Comparison of ENCODE assay signal across 8 mouse cellular contexts in the genomic region with DNA sequence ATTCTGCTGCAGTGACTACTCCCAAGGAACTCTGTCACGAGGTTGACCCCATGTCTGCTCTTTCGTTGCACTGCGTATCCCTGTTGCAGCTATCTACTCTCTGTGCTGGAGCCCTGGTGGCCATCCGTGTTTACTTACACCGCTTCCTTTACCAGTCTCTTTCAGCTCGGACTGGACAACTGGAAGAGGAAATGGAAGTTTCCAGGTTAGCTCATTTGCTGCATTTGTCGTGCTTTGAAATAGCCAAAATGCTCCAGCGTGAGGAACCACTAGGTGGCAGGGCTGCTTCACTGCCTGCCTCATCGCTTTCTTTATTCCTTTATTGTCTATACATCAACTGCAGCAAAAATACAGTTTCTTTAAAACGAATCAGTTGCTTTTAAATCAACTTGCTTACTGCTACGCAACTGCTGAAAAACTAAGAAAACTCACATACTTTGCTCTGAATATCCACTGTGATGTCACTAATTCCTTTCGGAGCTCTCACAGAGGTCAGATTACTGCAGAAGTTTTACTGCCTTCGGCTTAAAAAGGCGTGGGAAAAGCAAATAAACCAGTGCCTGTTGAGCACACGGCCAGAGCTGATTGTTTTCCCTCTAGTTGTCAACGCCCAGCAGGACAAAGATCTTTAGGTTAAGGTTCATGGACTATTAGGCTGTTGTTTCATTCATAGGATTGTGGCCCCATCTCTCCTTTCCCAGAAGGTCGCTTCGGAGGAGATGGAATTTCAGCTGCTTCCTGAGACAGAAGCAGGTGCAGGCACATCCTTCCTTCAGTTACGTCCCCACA. TPM values are rescaled to one million over a fixed set of nuclear protein-coding genes. Genes with fewer than 3 reads are reported as not detected.
A peak's percentile ranks its signal among the peaks of the same experiment; 100 is the strongest.
DNase-seq lines count a peak whose midpoint lies in the region; ATAC-seq and TF ChIP-seq lines count a peak whose summit lies in the region.

No protein-coding gene starts in this region.

- H3K4me3 ChIP-seq in brown adipose tissue, adult 24 weeks (ENCODE audit: insufficient read depth, low read depth, low read length) = peak overlapping the region; percentile 49
- peak overlapping the region; percentile 29 for H3K4me3 ChIP-seq in heart, embryonic 13.5 days
- H3K4me3 ChIP-seq in kidney, postnatal 0 days (replicated peaks; ENCODE audit: low read depth, low read length) = peak overlapping the region; percentile 7; the same call in 1 of the 2 replicates
- H3K4me3 ChIP-seq in liver, embryonic 12.5 days = peak overlapping the region; percentile 28; the same call in 1 of the 2 replicates
- H3K4me3 ChIP-seq in stomach, embryonic 15.5 days (replicated peaks) = peak overlapping the region; percentile 14; the same call in 1 of the 2 replicates

- WGBS in heart, embryonic 13.5 days = 15% methylated on average over 19 of the region's 19 CpGs
- WGBS in kidney, postnatal 0 days = 3% methylated on average over 19 of the region's 19 CpGs
- 18% methylated on average over 19 of the region's 19 CpGs for WGBS in liver, embryonic 12.5 days (ENCODE audit: insufficient replicate concordance)
- 7% methylated on average over 19 of the region's 19 CpGs for WGBS in stomach, embryonic 15.5 days

- no peaks in the 10 kb centered on the region for H3K9me3 ChIP-seq in heart, embryonic 13.5 days
- no peaks in the 10 kb centered on the region for H3K9me3 ChIP-seq in kidney, postnatal 0 days (replicated peaks; ENCODE audit: low read length)
- no peaks in the 10 kb centered on the region for H3K9me3 ChIP-seq in liver, embryonic 12.5 days (replicated peaks)
- H3K9me3 ChIP-seq in stomach, embryonic 15.5 days = no peaks in the 10 kb centered on the region

- peak overlapping the region; percentile 60 for H3K4me2 ChIP-seq in heart, embryonic 13.5 days
- H3K4me2 ChIP-seq in kidney, postnatal 0 days (ENCODE audit: low read length) = peak overlapping the region; percentile 53
- H3K4me2 ChIP-seq in liver, embryonic 12.5 days = peak overlapping the region; percentile 50
- H3K4me2 ChIP-seq in stomach, embryonic 15.5 days = peak overlapping the region; percentile 48

- peak; percentile 84 for DNase-seq in CD4-positive, CD25-positive, alpha-beta regulatory T cell, adult 2 months (ENCODE audit: low read depth, low spot score)
- peak; percentile 89 for DNase-seq in kidney, postnatal 0 days (ENCODE audit: low spot score)
- DNase-seq in naive thymus-derived CD4-positive, alpha-beta T cell, adult 2 months (ENCODE audit: low read depth) = peak; percentile 84

- H3K9ac ChIP-seq in heart, embryonic 13.5 days = peak overlapping the region; percentile 63
- no peak overlapping the region for H3K9ac ChIP-seq in kidney, postnatal 0 days (ENCODE audit: low read depth, low read length)
- H3K9ac ChIP-seq in liver, embryonic 12.5 days = peak overlapping the region; percentile 45
- no peak overlapping the region for H3K9ac ChIP-seq in stomach, embryonic 15.5 days

- no peaks in the 10 kb centered on the region for H3K27me3 ChIP-seq in heart, embryonic 13.5 days (replicated peaks)
- no peaks in the 10 kb centered on the region for H3K27me3 ChIP-seq in kidney, postnatal 0 days (ENCODE audit: insufficient read depth, low read length)
- no peaks in the 10 kb centered on the region for H3K27me3 ChIP-seq in liver, embryonic 12.5 days (replicated peaks)
- H3K27me3 ChIP-seq in stomach, embryonic 15.5 days (replicated peaks) = no peaks in the 10 kb centered on the region

- H3K36me3 ChIP-seq in heart, embryonic 13.5 days = no peaks in the 10 kb centered on the region
- no peaks in the 10 kb centered on the region for H3K36me3 ChIP-seq in kidney, postnatal 0 days (ENCODE audit: insufficient read depth, low read length)
- no peaks in the 10 kb centered on the region for H3K36me3 ChIP-seq in liver, embryonic 12.5 days
- H3K36me3 ChIP-seq in stomach, embryonic 15.5 days = no peaks in the 10 kb centered on the region

- peak; percentile 80 for ATAC-seq in erythroid progenitor cell, adult 5-6 weeks (replicated peaks; ENCODE audit: low FRiP score, poor library complexity, severe bottlenecking)
- no peak for ATAC-seq in heart, embryonic 13.5 days (ENCODE audit: extremely low read depth, insufficient number of reproducible peaks, low FRiP score, low TSS enrichment)
- peak; percentile 71 for ATAC-seq in kidney, postnatal 0 days (replicated peaks; ENCODE audit: low FRiP score, low read depth)
- peak; percentile 22; the same call in 1 of the 2 replicates for ATAC-seq in liver, embryonic 12.5 days
- peak; percentile 73 for ATAC-seq in stomach, embryonic 15.5 days (ENCODE audit: insufficient read depth, low FRiP score, low read depth)

- no peaks in the 10 kb centered on the region for H3K4me1 ChIP-seq in brown adipose tissue, adult 24 weeks (ENCODE audit: control insufficient read depth, insufficient read depth, insufficient read length, low read length)
- H3K4me1 ChIP-seq in heart, embryonic 13.5 days = peaks cover 6% of the 10 kb centered on the region; the same call in 1 of the 2 replicates
- H3K4me1 ChIP-seq in kidney, postnatal 0 days (replicated peaks; ENCODE audit: insufficient read depth, low read length) = no peaks in the 10 kb centered on the region; the same call in 1 of the 2 replicates
- peaks cover 41% of the 10 kb centered on the region for H3K4me1 ChIP-seq in liver, embryonic 12.5 days
- no peaks in the 10 kb centered on the region for H3K4me1 ChIP-seq in stomach, embryonic 15.5 days

- peak; percentile 92 for TF ChIP-seq CTCF in kidney, postnatal 0 days (IDR thresholded peaks at IDR 0.05; ENCODE audit: low read depth)

- H3K27ac ChIP-seq in brown adipose tissue, adult 24 weeks (replicated peaks; ENCODE audit: low read depth, low read length) = peak overlapping the region; percentile 90
- H3K27ac ChIP-seq in heart, embryonic 13.5 days (replicated peaks) = 0 out of 2 replicates have a peak overlapping the region, but pooled peaks have one; percentile 6
- H3K27ac ChIP-seq in kidney, postnatal 0 days = peak overlapping the region; percentile 26; the same call in 1 of the 2 replicates
- peak overlapping the region; percentile 53 for H3K27ac ChIP-seq in liver, embryonic 12.5 days
- H3K27ac ChIP-seq in stomach, embryonic 15.5 days = peak overlapping the region; percentile 82

RNA-seq across cellular contexts. Expression of a gene that starts 7.9 kb away (rescaled TPM):
- polyA plus RNA-seq in brown adipose tissue, adult 24 weeks (2012; ENCODE audit: insufficient read depth, insufficient read length, missing spikeins) = 25.4 and 34.9 TPM in 2 replicates
- 31.4 and 43.2 TPM in 2 replicates for total RNA-seq in erythroid progenitor cell, adult 5-6 weeks (2015; ENCODE audit: low replicate concordance)
- total RNA-seq in erythroid progenitor cell, adult 5-6 weeks (2017; ENCODE audit: low replicate concordance) = 21.4 and 32.3 TPM in 2 replicates
- 32.2 and 34.9 TPM in 2 replicates for polyA plus RNA-seq in heart, embryonic 13.5 days (2015; fragmentation: Nextera tagmentation; extraction: Ambion mirVana)
- polyA plus RNA-seq in kidney, postnatal 0 days (2015; fragmentation: Nextera tagmentation; extraction: Ambion mirVana) = 41.5 and 42.1 TPM in 2 replicates
- polyA plus RNA-seq in liver, embryonic 12.5 days (2016; fragmentation: Nextera tagmentation; extraction: Ambion mirVana) = 53.1 and 57.0 TPM in 2 replicates
- polyA plus RNA-seq in stomach, embryonic 15.5 days (2015; fragmentation: Nextera tagmentation; extraction: Ambion mirVana) = 52.1 and 52.3 TPM in 2 replicates

RNA-seq across cellular contexts. Expression of a gene that starts 39.0 kb away (rescaled TPM):
- 17.0 and 19.0 TPM in 2 replicates for polyA plus RNA-seq in brown adipose tissue, adult 24 weeks (2012; ENCODE audit: insufficient read depth, insufficient read length, missing spikeins)
- 103 and 106 TPM in 2 replicates for total RNA-seq in erythroid progenitor cell, adult 5-6 weeks (2015; ENCODE audit: low replicate concordance)
- 92.4 and 110 TPM in 2 replicates for total RNA-seq in erythroid progenitor cell, adult 5-6 weeks (2017; ENCODE audit: low replicate concordance)
- 49.5 and 55.8 TPM in 2 replicates for polyA plus RNA-seq in heart, embryonic 13.5 days (2015; fragmentation: Nextera tagmentation; extraction: Ambion mirVana)
- 46.4 and 50.3 TPM in 2 replicates for polyA plus RNA-seq in kidney, postnatal 0 days (2015; fragmentation: Nextera tagmentation; extraction: Ambion mirVana)
- 27.2 and 30.1 TPM in 2 replicates for polyA plus RNA-seq in liver, embryonic 12.5 days (2016; fragmentation: Nextera tagmentation; extraction: Ambion mirVana)
- 70.3 and 72.2 TPM in 2 replicates for polyA plus RNA-seq in stomach, embryonic 15.5 days (2015; fragmentation: Nextera tagmentation; extraction: Ambion mirVana)

Comparison
In these comparisons a context has a peak if more than half of its experiments do, and no peak if none do; other contexts are left out.
1. H3K27ac ChIP-seq: peak in every context shown above with its lines; median percentile 90 in brown adipose tissue, adult 24 weeks; 82 in stomach, embryonic 15.5 days; 53 in liver, embryonic 12.5 days; 26 in kidney, postnatal 0 days; 6 in heart, embryonic 13.5 days.
2. H3K9ac ChIP-seq: peak in heart, embryonic 13.5 days (single experiment) and liver, embryonic 12.5 days (single experiment); none in kidney, postnatal 0 days (single experiment) and stomach, embryonic 15.5 days (single experiment).
3. Peak in every context shown above with its lines, with median percentiles within 50 percentile points of each other: DNase-seq, H3K4me3 ChIP-seq and H3K4me2 ChIP-seq.